Mouse (Mus musculus) liver (tissue): ENCODE measurements around the gene Fam3c.

Experiments used
- DNase-seq: peaks from one replicate; pipeline ENCODE4 v3.0.0-alpha.2; 2020; ENCODE audit warnings: mixed read lengths

Gene Fam3c

GRCm38 (mm10) chr6:22356086-22356507 lies at the start of gene Fam3c:
TSS of gene Fam3c (minus strand) at chr6:22356243.
- peak; percentile 93 for DNase-seq

- no peak for DNase-seq
Measured at GRCm38 (mm10) chr6:22405021-22405420, 49.0 kb upstream of the Fam3c start.

GRCm38 (mm10) chr6:22403736-22404135 lies 47.7 kb upstream of the Fam3c start:
- no peak for DNase-seq

DNA sequence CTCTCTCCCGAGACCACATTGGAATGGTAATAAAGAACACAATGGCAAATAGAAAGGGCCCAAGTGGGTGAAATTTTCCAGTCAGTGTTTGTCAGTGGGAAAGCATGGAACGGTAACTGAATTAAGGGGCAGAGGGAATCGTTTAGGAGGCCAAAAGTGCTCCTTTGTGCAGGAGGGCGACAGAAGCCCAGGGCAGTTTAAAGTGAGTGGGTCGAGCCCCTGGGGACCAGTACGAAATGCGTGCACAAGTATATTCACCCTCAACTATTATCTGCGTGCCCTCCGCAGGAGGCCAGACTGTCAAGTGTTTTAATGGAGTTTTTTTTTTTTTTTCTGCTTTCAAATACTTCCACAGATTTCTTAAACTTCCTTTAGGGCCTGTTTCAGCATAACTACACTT lies 47.3 kb upstream of the Fam3c start:
- DNase-seq = no peak

- peak; percentile 37 for DNase-seq
Measured at GRCm38 (mm10) chr6:22402548-22403164, 46.6 kb upstream of the Fam3c start.

DNA sequence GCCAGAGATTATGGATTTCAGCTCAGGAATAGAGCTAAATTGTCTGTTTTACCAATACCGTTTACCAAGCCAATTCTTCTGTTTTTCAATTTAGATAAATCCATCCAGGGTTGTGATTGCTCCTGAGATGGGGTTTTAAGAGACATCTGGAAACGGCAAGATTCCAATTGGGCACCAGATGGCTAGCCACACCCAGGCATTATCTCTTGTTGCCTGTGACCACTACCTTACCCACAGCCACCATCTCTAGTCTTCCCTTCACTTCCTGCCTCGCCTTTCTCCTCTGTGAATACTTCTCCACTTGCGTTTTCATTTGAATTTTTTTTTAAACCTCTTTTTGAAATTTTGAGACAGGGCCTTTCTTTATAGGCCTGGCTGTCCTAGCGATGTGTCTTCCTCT lies 46.0 kb upstream of the Fam3c start:
- no peak for DNase-seq

DNA sequence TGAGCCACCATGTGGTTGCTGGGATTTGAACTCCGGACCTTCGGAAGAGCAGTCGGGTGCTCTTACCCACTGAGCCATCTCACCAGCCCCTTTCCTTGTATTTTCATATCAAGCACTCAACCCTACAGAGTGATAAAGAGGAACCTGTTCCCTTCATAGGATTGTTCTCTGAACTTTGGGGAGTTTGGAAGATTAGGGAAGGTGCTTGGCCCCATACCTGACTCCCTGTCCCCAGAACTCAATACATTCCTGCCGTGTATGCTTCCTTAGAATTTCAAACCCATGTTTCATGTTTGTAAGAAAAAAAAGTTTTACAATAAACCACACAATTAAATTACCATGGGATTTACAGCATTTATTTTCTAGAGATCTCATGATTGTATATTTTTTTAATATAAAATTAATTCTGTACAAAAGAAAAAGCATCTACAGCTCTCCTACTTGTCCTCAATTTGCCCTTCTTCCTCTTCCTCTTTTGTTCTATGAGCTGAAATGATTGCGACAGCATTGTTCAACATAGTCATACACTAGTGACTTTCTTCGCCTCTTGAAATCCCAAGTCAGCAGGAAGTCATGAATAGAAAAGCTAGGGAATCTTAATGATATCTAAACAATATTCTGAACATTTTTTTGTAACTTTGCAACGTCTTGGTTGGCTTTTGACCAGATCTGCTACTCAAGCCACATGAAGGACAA lies 42.2 kb upstream of the Fam3c start:
- DNase-seq = no peak

DNA sequence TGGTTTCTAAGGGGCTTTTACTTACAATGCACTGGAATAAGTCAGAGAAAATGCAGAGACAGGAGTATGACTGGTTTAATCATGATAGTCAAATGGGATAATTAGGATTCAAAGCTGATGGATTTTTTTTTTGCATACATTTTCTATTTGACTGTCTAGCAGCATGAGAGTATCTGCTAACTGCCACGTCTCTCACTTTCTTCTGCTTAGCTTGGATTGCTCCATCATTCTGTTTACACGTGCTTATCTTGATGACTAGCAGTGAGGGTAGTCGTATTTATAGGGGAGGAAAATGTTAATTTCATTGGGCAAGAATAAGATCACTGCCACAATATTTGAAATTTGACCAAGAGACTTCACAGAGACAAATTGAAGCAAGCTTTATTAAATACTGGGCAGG lies 39.2 kb upstream of the Fam3c start:
- no peak for DNase-seq

DNA sequence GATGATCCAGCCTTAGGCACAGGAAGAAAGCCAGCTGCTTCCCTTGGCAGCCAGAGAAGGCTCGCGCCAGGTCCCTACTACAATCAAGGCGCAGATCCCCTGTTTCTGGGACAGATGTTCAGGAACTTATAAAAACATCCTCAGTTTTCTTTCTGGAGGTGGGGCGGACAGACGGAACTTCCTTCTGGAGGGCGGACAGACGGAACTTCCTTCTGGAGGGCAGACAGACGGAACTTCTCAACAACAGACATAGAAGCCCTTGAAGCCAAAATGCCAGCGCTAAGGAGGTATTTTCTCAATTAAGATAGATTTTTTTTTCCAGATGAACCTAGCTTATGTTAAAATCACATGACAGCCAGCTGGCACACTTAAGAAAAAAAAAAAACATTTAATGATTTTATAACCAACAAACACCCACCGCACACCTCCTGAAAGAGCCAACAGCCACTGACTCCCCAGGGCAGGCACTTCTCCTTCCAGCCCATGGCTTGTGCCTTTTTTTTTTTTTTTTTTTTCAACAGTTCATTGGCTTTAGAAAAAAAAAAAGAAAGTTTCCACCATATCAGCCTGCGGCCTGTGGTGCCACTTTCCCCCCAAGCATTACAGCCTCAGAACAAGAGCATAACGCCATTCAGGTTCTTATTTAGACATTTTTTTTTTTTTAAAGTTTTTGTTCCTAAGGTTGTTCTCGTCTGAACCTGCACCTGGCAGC lies 34.8 kb upstream of the Fam3c start:
- DNase-seq = no peak

DNA sequence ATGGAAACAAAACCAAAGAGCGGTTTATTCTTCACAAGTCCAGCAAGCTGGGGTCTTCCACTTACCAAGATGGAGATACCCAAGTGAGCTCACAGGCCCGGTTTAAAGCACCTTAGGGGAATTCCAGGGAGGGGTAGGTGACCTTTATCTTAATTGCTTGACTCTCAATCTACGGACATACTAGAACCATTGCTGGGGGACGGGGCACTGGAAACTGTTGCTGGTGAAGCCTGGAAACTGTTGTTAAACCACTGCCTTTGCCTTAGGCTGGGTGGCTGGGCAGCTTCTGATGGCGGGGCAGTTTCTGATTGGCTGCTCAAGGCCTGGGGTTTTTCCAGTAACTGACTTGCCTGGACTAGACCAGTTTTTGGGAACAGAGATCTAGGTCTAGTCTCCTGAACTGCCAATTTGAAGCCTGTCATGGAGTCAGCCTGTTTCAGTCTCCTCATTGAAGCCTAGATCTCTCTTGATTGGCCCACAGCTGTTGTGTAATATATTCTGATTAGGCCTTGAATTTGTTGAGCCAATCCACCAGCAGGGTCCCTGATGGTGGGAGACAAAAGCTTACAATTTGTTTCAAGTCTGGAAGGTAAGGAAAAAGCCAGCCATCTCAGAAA lies 29.3 kb upstream of the Fam3c start:
- no peak for DNase-seq

DNA sequence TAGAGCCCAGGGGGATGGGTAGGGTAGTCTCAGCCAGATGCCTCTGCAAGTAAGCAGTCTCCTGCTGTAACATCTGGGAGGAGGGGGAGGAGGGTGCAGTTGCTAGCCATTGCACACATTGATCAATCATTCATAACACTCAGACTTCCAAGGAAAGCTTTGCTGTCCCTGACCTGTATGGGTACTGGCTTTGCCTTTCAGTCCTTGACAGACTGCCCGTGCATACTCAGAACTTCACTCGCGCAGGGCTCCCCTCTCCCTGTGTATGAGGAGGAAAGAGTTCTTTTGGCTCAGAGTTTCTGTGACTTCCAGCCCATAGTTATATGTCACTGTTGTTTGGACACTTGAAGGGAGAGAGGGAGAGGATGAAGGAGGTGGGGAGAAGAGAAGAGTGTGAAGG lies 24.2 kb upstream of the Fam3c start:
- no peak for DNase-seq

DNA sequence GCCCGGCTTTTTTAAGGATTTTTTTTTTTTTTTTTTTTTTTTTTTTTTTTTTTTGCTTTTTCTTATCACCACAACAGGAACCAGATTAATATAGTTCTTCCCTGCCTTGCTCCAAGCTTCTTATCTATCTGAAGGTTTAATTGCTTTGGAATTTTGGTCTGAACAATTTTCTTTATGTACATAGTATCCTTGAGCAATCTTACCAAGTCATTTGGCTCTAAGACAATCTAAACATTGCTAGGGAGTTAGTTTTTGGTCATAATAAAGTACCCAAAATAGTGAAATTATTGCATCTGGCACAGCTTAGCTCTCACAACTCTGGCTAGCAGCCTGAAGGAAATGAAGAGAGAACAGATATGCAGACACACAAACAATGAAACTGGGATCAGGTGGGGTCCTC lies 23.8 kb upstream of the Fam3c start:
- DNase-seq = no peak

DNA sequence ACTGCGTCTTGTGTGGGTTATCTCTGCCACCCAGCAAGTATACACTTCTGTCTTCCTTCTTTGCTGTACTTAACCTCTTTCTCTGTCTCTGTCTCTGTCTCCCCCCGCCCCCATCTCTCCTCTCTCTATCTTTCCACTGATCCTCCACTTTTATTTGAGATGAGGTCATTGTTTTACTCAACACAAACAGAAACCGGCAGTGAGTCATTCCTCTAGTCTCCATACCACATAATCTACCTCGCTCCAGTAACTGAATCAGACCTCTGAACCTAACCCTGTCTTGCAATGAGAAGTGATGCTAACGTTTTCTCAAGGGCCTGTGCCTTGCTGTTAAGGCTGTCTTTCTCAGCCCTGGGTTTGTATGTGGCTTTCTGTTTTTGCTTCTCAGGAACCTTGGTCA lies 22.4 kb upstream of the Fam3c start:
- DNase-seq = no peak

DNA sequence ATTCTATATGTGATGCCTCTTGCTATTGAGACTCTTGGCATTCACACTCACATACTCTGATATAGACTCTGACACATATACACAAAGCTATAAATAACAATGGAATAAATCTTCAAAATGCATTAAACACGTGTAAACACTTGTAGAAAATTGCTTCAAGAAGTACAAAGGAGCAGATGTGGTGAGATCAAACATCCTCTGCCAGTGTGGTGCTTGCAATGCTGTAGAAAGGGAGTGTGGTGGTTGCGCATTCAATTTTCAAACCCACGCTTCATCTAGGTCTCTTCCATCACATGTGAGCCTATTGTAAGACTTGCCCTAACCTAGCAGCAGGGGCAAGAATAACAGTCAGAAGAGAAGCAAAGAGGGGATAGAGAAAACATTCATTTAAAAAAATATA lies 18.7 kb upstream of the Fam3c start:
- DNase-seq = no peak

DNA sequence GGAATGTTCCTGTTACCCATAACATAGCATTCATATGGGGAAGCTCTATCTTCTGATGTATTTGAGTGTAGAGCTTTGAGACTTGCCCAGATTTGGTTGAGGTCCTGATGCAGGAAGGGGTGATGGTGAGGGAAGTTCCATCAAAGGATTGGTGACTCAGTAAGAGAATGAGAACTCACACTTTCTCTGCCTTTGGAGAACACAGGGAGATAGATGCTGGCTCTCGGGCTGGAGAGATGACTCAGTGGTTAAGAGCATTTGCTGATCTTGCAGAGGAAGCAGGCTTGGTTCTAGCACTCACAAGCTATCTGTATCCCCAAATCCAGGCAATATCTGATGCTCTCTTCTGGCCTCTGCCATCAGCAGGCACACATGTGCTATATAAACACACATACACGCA lies 17.4 kb upstream of the Fam3c start:
- DNase-seq = no peak

GRCm38 (mm10) chr6:22366977-22367376 lies 10.9 kb upstream of the Fam3c start:
- no peak for DNase-seq

- DNase-seq = no peak
Measured at GRCm38 (mm10) chr6:22363590-22363989, 7.5 kb upstream of the Fam3c start.

DNA sequence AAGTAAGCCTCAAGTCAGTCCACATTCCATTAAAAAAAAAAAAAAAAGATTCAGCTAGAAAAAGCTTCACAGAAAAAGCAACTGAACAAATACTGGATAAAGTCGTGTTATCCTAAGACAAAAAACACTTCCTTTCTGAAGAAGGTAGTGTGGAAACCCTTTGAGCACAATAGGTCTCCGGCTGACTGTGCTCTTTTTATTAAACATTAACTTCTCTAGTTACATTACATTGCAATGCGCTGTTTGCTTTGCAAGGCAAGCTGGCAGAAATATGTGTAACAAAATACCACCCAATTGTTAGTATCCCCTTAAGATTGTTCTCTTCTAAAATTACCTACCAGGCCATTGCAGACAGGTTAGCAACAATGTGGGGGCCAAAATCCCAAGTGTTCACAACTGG lies 5.9 kb upstream of the Fam3c start:
- DNase-seq = no peak

GRCm38 (mm10) chr6:22359019-22359418 lies 3.0 kb upstream of the Fam3c start:
- DNase-seq = no peak

DNA sequence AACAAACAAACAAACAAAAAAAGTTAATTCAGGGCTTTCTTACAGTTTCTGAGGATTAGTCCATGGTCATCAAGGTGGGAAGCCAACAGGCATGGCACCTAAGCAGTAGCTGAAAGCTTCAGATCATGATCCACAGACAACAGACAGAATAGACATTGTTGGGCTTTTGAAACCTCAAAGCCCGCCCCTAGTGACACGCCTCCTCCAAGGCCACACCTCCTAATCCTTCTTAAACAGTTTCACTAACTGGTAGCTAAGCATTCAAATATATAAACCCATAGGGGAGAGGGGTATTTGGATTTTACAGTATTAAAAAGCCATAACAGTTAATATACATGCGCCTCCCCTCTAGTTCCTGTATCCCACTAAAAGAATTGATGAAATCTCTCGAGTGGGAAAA lies 1.3 kb upstream of the Fam3c start:
- DNase-seq = no peak

- DNase-seq = no peak
Measured at GRCm38 (mm10) chr6:22355396-22356085, 502 bp downstream of the Fam3c start.

GRCm38 (mm10) chr6:22354675-22355074 lies 1.4 kb downstream of the Fam3c start:
- DNase-seq = no peak

GRCm38 (mm10) chr6:22354031-22354430 lies 2.0 kb downstream of the Fam3c start:
- no peak for DNase-seq
